In the genomic region with DNA sequence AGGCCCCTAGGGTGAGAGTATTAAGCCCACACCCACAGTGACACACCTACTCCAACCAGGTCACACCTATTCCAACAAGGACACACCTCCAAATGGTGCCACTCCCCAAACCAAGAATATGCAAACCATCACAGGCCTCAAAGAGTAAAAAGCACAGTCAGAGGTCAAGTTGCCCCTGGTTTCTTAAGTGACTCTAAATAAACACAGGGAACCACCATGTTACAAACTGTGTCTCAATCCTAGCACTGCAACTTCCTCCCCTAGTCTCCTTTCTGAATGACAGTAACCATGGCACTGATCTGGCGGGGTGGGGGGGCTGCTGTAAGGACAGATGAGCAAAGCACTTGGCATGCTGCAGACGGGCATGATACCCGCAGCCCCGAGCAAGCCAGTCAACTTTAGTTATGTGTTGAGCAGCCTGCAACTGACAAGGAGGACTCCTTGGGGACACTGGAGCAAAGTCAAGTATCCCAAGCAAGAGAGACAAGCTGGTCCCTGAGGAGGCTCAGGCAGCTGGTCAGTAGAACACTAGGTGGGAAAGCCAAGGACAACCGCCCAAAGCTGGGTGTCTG, we compare ENCODE assay signal across 22 mouse cellular contexts. TPM values are rescaled to one million over a fixed set of nuclear protein-coding genes. Genes with fewer than 3 reads are reported as not detected.
DNase-seq lines count a peak whose midpoint lies in the region; ATAC-seq and TF ChIP-seq lines count a peak whose summit lies in the region.
"Had no signal": no experiment of that assay in that cellular context is flagged by ENCODE, and none has a peak within 500 bp of the region (broad histone marks: within the 10 kb centered on the region; RNA-seq: fewer than 3 reads in every experiment).

No protein-coding gene starts in this region.

- H3K36me3 ChIP-seq in hindbrain, postnatal 0 days (ENCODE audit: insufficient read depth, low read length) = no peaks in the 10 kb centered on the region
- H3K36me3 ChIP-seq in hindbrain, embryonic 14.5 days (replicated peaks; ENCODE audit: control insufficient read depth, insufficient read depth) = no peaks in the 10 kb centered on the region
- H3K36me3 ChIP-seq in ES-E14 (ENCODE audit: control insufficient read depth, insufficient read depth, low read length, poor library complexity, severe bottlenecking) = peaks cover 7% of the 10 kb centered on the region; the same call in 1 of the 2 replicates
- H3K36me3 ChIP-seq: hindbrain, embryonic 15.5 days; midbrain, embryonic 15.5 days had no signal

- WGBS in hindbrain, postnatal 0 days = 51% methylated on average over 5 of the region's 5 CpGs
- WGBS in hindbrain, embryonic 14.5 days = 83% methylated on average over 5 of the region's 5 CpGs

- no peak for TF ChIP-seq CTCF in hindbrain, postnatal 0 days (IDR thresholded peaks at IDR 0.05; ENCODE audit: low read depth)
- no peak for TF ChIP-seq CTCF in layer of hippocampus, adult 2 months (conservative IDR thresholded peaks at IDR 0.05)

- no peak overlapping the region for H3K4me3 ChIP-seq in hindbrain, postnatal 0 days (ENCODE audit: low read length)
- no peak overlapping the region for H3K4me3 ChIP-seq in hindbrain, embryonic 14.5 days (replicated peaks; ENCODE audit: low read length)
- no peak overlapping the region for H3K4me3 ChIP-seq in ES-E14 (ENCODE audit: insufficient read depth in 1 of 2, low read depth in 1 of 2, low read length in 2 of 2, poor library complexity in 1 of 2, severe bottlenecking in 1 of 2)
- H3K4me3 ChIP-seq in layer of hippocampus, adult 2 months = no peak overlapping the region
- H3K4me3 ChIP-seq: embryonic facial prominence, embryonic 13.5 days; heart, adult 2 months; hindbrain, embryonic 15.5 days; midbrain, embryonic 15.5 days had no signal

- no peak for ATAC-seq in hindbrain, postnatal 0 days
- ATAC-seq in hindbrain, embryonic 14.5 days (ENCODE audit: low FRiP score) = no peak
- peak; percentile 35 to 59; a peak in 2 of 4 replicates for ATAC-seq in hematopoietic stem cell, adult 5-6 weeks (replicated peaks in 1 of 2; ENCODE audit: insufficient read depth in 1 of 2, low FRiP score in 2 of 2, low TSS enrichment in 1 of 2, low read depth in 1 of 2, poor library complexity in 2 of 2, severe bottlenecking in 2 of 2)
- ATAC-seq: CD4-positive, CD25-positive, alpha-beta regulatory T cell, adult 4 months; intestine, postnatal 0 days; liver, postnatal 0 days; midbrain, embryonic 15.5 days had no signal

- no peak overlapping the region for H3K4me2 ChIP-seq in hindbrain, postnatal 0 days (ENCODE audit: low read depth, low read length)
- no peak overlapping the region for H3K4me2 ChIP-seq in hindbrain, embryonic 14.5 days (replicated peaks)
- H3K4me2 ChIP-seq: embryonic facial prominence, embryonic 13.5 days; hindbrain, embryonic 15.5 days; midbrain, embryonic 15.5 days had no signal

- peak; percentile 51 for DNase-seq in hindbrain, postnatal 0 days (ENCODE audit: low spot score)
- no peak for DNase-seq in hindbrain, embryonic 14.5 days (ENCODE audit: low spot score)
- peak; percentile 48 for DNase-seq in A20 (ENCODE audit: low read depth, low spot score)
- DNase-seq in ES-E14 (ENCODE audit: low read depth, low spot score) = no peak
- no peak for DNase-seq in layer of hippocampus, adult 2 months (ENCODE audit: low spot score in 2 of 2)
- DNase-seq in embryo, embryonic 10.5 days (ENCODE audit: low spot score) = no peak
- DNase-seq: cerebellum, adult 11 months; cerebellum, postnatal 36 days; gastrocnemius, postnatal 10 days; heart, adult 2 months; kidney, postnatal 10 days; liver; liver, postnatal 0 days; right cerebral cortex, postnatal 14 days; thymus, postnatal 25 days had no signal

- H3K4me1 ChIP-seq in hindbrain, postnatal 0 days (ENCODE audit: insufficient read depth, low read length) = peaks cover 38% of the 10 kb centered on the region
- H3K4me1 ChIP-seq in hindbrain, embryonic 14.5 days (replicated peaks; ENCODE audit: control insufficient read depth, insufficient read depth, low read length) = peaks cover 44% of the 10 kb centered on the region
- peaks cover 6 to 43% of the 10 kb centered on the region in 2 experiments for H3K4me1 ChIP-seq in ES-E14 (ENCODE audit: control insufficient read depth in 2 of 2, insufficient read depth in 2 of 2, low read length in 2 of 2, poor library complexity in 1 of 2)

- in situ Hi-C loops in ES-E14 (cut with MboI; ENCODE audit: low sequenced_read_pairs in 2 of 2, unreplicated experiment in 2 of 2) = loop anchor here in 1 of 2 experiments (25.0 kb wide), 2 partner anchors 515 to 765 kb away; no protein-coding TSS in a partner anchor

- H3K9me3 ChIP-seq in hindbrain, postnatal 0 days (ENCODE audit: low read length) = no peaks in the 10 kb centered on the region
- no peaks in the 10 kb centered on the region for H3K9me3 ChIP-seq in hindbrain, embryonic 14.5 days (ENCODE audit: control insufficient read depth, low read length)
- H3K9me3 ChIP-seq in ES-E14 (ENCODE audit: control insufficient read depth, insufficient read depth, low read depth, low read length) = no peaks in the 10 kb centered on the region
- H3K9me3 ChIP-seq: embryonic facial prominence, embryonic 13.5 days; hindbrain, embryonic 15.5 days; midbrain, embryonic 15.5 days had no signal

- no peak overlapping the region for H3K27ac ChIP-seq in hindbrain, postnatal 0 days
- no peak overlapping the region for H3K27ac ChIP-seq in hindbrain, embryonic 14.5 days
- H3K27ac ChIP-seq in ES-E14 (ENCODE audit: insufficient read depth, low read depth, low read length, poor library complexity, severe bottlenecking) = no peak overlapping the region
- no peak overlapping the region for H3K27ac ChIP-seq in layer of hippocampus, adult 2 months
- H3K27ac ChIP-seq: embryonic facial prominence, embryonic 13.5 days; heart, adult 2 months; hindbrain, embryonic 15.5 days; macrophage; midbrain, embryonic 15.5 days had no signal

- no peaks in the 10 kb centered on the region for H3K27me3 ChIP-seq in hindbrain, postnatal 0 days (ENCODE audit: insufficient read depth, low read length)
- H3K27me3 ChIP-seq in hindbrain, embryonic 14.5 days (ENCODE audit: control insufficient read depth, insufficient read depth, low read length) = no peaks in the 10 kb centered on the region
- H3K27me3 ChIP-seq: embryonic facial prominence, embryonic 13.5 days; hindbrain, embryonic 15.5 days; midbrain, embryonic 15.5 days had no signal

- no peak overlapping the region for H3K9ac ChIP-seq in hindbrain, postnatal 0 days (replicated peaks; ENCODE audit: low read length)
- H3K9ac ChIP-seq in hindbrain, embryonic 14.5 days = no peak overlapping the region
- no peak overlapping the region for H3K9ac ChIP-seq in ES-E14 (ENCODE audit: insufficient read depth, low read depth, low read length, poor library complexity, severe bottlenecking)
- H3K9ac ChIP-seq: embryonic facial prominence, embryonic 13.5 days; hindbrain, embryonic 15.5 days; liver, postnatal 0 days; midbrain, embryonic 15.5 days had no signal

TF ChIP-seq in ES-E14, 5 proteins besides CTCF, POLR2A, EP300 and RAD21:
- TF ChIP-seq HCFC1 (IDR thresholded peaks at IDR 0.05; ENCODE audit: borderline replicate concordance, insufficient read depth, low read length) (no peak), MAFK (IDR thresholded peaks at IDR 0.05; ENCODE audit: insufficient read depth, low read depth, low read length) (peak; percentile 41; the same call in 1 of the 2 replicates), ZC3H11A (IDR thresholded peaks at IDR 0.05; ENCODE audit: borderline replicate concordance, low read depth, low read length) (no peak), CHD2 (IDR thresholded peaks at IDR 0.05; ENCODE audit: low read depth, low read length) (no peak), ZNF384 (IDR thresholded peaks at IDR 0.05; ENCODE audit: low read depth, low read length) (no peak)
TF ChIP-seq in ES-E14: peak in this region for 1.

RNA-seq across cellular contexts. Expression of gene Zfp36l1, which starts 14.5 kb away (rescaled TPM):
- 61.8 and 69.5 TPM in 2 replicates for total RNA-seq in hindbrain, postnatal 0 days (2014; rRNA removed)
- polyA plus RNA-seq in hindbrain, postnatal 0 days (2015; fragmentation: Nextera tagmentation; extraction: Ambion mirVana) = 64.6 and 65.9 TPM in 2 replicates
- polyA plus RNA-seq in hindbrain, embryonic 14.5 days (2014; fragmentation: Nextera tagmentation; extraction: Ambion mirVana) = 47.7 and 48.8 TPM in 2 replicates
- total RNA-seq in ES-E14 (2012; rRNA removed) = 19.4 and 19.8 TPM in 2 replicates
- total RNA-seq in hematopoietic stem cell, adult 5-6 weeks (2017) = 17.7 and 19.0 TPM in 2 replicates
- total RNA-seq in layer of hippocampus, adult 2 months (2021) = 10 to 100 TPM; 35.2 to 39.4 TPM

Comparison
In these comparisons a context has a peak if more than half of its experiments do, and no peak if none do; other contexts are left out.
1. DNase-seq: peak in hindbrain, postnatal 0 days (single experiment) and A20 (single experiment); none in hindbrain, embryonic 14.5 days (single experiment), ES-E14 (single experiment), layer of hippocampus, adult 2 months (0 of 2) and embryo, embryonic 10.5 days (single experiment).
2. ATAC-seq: peak in hematopoietic stem cell, adult 5-6 weeks (2 of 2); none in hindbrain, postnatal 0 days (single experiment) and hindbrain, embryonic 14.5 days (single experiment).